Mouse (Mus musculus): ENCODE results near the gene Grem1. TPM values are rescaled to one million over a fixed set of nuclear protein-coding genes. Genes with fewer than 3 reads are reported as not detected.

The Grem1 gene
- polyA plus RNA-seq, 1 experiment from 2014 or later = 7.1 TPM

DNA sequence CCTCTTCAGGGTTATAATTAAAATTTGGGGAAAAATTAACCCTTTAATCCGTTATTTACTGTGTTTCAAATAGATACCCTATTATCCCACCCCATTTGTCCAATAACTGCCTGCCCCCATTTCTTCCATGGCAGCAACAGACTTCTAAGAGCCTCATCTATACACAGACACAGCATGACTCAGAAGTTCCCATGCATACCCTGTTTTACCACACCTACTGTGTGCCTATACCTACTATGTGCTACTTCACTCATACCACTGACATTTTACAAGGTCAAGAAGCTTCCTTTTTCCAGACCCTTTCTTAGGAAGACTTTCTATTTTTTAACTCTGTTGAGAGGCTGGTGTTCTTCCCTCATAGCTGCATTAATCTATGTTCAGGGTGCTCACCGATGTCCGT, 35.1 kb upstream of the Grem1 start:
- no peak overlapping the region for H3K9ac ChIP-seq (replicated peaks; ENCODE audit: low read depth, low read length)
- H3K4me1 ChIP-seq (ENCODE audit: control insufficient read depth, insufficient read depth, low read length) = no peaks in the 10 kb centered on the region
- H3K4me2 ChIP-seq (replicated peaks; ENCODE audit: low read depth, low read length) = no peak overlapping the region
- no peak overlapping the region for H3K4me3 ChIP-seq (ENCODE audit: low read depth, low read length)
- no peaks in the 10 kb centered on the region for H3K9me3 ChIP-seq (ENCODE audit: control insufficient read depth, low read depth, low read length)
- WGBS = 87% methylated on average over 3 of the region's 3 CpGs
- no peak overlapping the region for H3K27ac ChIP-seq (ENCODE audit: low read length)
- no peaks in the 10 kb centered on the region for H3K27me3 ChIP-seq (ENCODE audit: control insufficient read depth, insufficient read depth, low read length)
- H3K36me3 ChIP-seq (ENCODE audit: control insufficient read depth, insufficient read depth, low read length) = no peaks in the 10 kb centered on the region
- no peak for ATAC-seq (ENCODE audit: insufficient number of reproducible peaks, insufficient read depth, low FRiP score, low read depth)

DNA sequence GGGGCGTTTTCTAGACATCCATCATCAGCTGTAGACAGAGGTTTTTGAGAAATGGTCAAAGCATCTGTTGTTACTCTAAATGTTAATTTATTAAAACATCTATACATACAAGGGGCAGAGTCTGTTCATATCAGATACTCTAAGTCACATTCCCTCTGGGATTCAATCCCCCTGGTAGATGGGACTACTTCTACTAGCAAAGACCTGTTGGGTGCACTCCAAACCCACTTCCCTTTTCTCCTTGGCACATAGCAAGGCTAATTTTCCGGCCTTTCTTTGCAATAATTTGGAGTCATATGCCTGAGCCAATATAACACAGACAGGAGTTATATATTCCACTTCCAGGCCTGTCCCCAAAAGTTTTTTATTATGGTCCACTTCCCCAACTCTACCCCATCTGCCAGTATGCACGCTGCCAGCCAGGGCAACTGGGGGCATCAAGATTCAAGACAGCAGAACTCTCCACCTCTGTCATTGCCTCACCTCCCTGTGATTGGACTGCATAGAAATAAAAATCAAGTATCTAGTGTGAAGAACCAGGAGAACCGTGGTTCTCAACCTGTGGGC, 30.5 kb upstream of the Grem1 start:
- Histone ChIP-seq H3K9ac (replicated peaks; ENCODE audit: low read depth, low read length) (no peak overlapping the region), H3K27ac (ENCODE audit: low read length) (no peak overlapping the region), H3K4me1 (ENCODE audit: control insufficient read depth, insufficient read depth, low read length) (no peaks in the 10 kb centered on the region), H3K36me3 (ENCODE audit: control insufficient read depth, insufficient read depth, low read length) (no peaks in the 10 kb centered on the region), H3K27me3 (ENCODE audit: control insufficient read depth, insufficient read depth, low read length) (no peaks in the 10 kb centered on the region), H3K4me2 (replicated peaks; ENCODE audit: low read depth, low read length) (no peak overlapping the region), H3K9me3 (ENCODE audit: control insufficient read depth, low read depth, low read length) (no peaks in the 10 kb centered on the region), H3K4me3 (ENCODE audit: low read depth, low read length) (no peak overlapping the region)
- no peak for ATAC-seq (ENCODE audit: insufficient number of reproducible peaks, insufficient read depth, low FRiP score, low read depth)
- WGBS = 86% methylated on average over 4 of the region's 4 CpGs

DNA sequence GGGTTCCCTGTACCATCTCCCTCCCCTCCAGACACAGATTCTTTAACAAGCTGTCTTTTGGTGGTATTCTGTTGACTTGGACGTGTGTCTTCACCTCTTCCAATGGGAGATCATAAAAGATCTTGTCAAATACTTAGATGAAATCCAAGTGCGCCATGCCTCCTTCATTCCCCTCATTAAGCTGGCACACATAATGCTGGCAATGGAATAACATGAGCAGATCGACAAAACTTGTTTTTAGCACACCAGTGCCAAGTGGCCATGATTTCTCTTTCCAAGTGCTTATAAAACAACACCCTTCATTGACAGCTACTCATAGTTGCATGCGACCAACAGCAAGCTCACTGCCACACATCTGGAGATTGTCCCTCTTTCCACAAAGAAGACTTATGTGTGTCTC, 29.4 kb upstream of the Grem1 start:
- no peak overlapping the region for H3K4me2 ChIP-seq (replicated peaks; ENCODE audit: low read depth, low read length)
- WGBS = 89% methylated on average over 4 of the region's 4 CpGs
- H3K27ac ChIP-seq (ENCODE audit: low read length) = no peak overlapping the region
- H3K4me3 ChIP-seq (ENCODE audit: low read depth, low read length) = no peak overlapping the region
- H3K9me3 ChIP-seq (ENCODE audit: control insufficient read depth, low read depth, low read length) = no peaks in the 10 kb centered on the region
- ATAC-seq (ENCODE audit: insufficient number of reproducible peaks, insufficient read depth, low FRiP score, low read depth) = no peak
- H3K9ac ChIP-seq (replicated peaks; ENCODE audit: low read depth, low read length) = no peak overlapping the region
- no peaks in the 10 kb centered on the region for H3K27me3 ChIP-seq (ENCODE audit: control insufficient read depth, insufficient read depth, low read length)
- H3K36me3 ChIP-seq (ENCODE audit: control insufficient read depth, insufficient read depth, low read length) = no peaks in the 10 kb centered on the region
- H3K4me1 ChIP-seq (ENCODE audit: control insufficient read depth, insufficient read depth, low read length) = no peaks in the 10 kb centered on the region

DNA sequence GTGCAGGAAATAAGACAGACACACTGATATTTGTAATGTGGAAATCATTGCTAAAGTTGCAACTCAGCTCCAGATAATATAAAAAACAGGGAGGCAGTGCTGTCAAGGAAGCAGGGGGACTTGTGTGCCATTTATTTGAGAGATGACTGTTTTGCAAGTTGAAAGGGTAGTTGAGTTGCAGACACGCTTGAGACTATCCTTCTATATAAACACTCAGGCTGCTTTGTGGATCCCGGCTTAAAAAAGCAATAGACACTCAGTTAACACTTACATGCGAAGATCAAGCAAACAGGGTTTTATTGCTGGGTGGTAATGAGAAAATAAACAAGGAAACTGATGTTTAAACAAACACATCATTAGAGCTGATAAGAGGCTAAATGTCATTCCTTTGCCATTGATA, 26.4 kb upstream of the Grem1 start:
- no peaks in the 10 kb centered on the region for H3K36me3 ChIP-seq (ENCODE audit: control insufficient read depth, insufficient read depth, low read length)
- no peak overlapping the region for H3K27ac ChIP-seq (ENCODE audit: low read length)
- no peaks in the 10 kb centered on the region for H3K27me3 ChIP-seq (ENCODE audit: control insufficient read depth, insufficient read depth, low read length)
- no peaks in the 10 kb centered on the region for H3K4me1 ChIP-seq (ENCODE audit: control insufficient read depth, insufficient read depth, low read length)
- WGBS = 19% methylated on average over 3 of the region's 3 CpGs
- no peak overlapping the region for H3K4me2 ChIP-seq (replicated peaks; ENCODE audit: low read depth, low read length)
- ATAC-seq (ENCODE audit: insufficient number of reproducible peaks, insufficient read depth, low FRiP score, low read depth) = no peak
- H3K4me3 ChIP-seq (ENCODE audit: low read depth, low read length) = no peak overlapping the region
- H3K9me3 ChIP-seq (ENCODE audit: control insufficient read depth, low read depth, low read length) = no peaks in the 10 kb centered on the region
- H3K9ac ChIP-seq (replicated peaks; ENCODE audit: low read depth, low read length) = no peak overlapping the region

DNA sequence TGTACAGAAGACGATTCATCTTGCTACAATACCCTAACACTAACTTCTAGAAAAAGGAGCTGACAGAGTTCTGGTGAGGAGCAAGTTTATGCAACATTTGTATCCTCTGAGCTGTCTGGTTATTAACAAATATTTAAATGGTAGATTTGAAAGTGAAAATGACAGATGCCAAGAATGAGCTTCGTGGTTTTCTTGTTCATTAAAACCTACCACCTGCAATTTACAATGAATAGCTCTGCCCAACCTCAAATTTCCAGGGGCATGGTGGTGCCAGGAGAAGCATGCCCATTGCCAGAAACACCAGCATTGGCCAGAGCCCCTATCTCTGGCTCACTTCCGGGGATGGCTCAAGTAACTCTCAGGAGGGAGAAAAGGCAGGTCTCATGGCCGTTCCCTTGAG, 23.1 kb upstream of the Grem1 start:
- WGBS = 70% methylated on average over 4 of the region's 4 CpGs
- Histone ChIP-seq H3K36me3 (ENCODE audit: control insufficient read depth, insufficient read depth, low read length) (no peaks in the 10 kb centered on the region), H3K9me3 (ENCODE audit: control insufficient read depth, low read depth, low read length) (no peaks in the 10 kb centered on the region), H3K4me2 (replicated peaks; ENCODE audit: low read depth, low read length) (no peak overlapping the region), H3K9ac (replicated peaks; ENCODE audit: low read depth, low read length) (no peak overlapping the region), H3K27me3 (ENCODE audit: control insufficient read depth, insufficient read depth, low read length) (no peaks in the 10 kb centered on the region), H3K4me1 (ENCODE audit: control insufficient read depth, insufficient read depth, low read length) (no peaks in the 10 kb centered on the region), H3K27ac (ENCODE audit: low read length) (no peak overlapping the region), H3K4me3 (ENCODE audit: low read depth, low read length) (no peak overlapping the region)
- ATAC-seq (ENCODE audit: insufficient number of reproducible peaks, insufficient read depth, low FRiP score, low read depth) = no peak

DNA sequence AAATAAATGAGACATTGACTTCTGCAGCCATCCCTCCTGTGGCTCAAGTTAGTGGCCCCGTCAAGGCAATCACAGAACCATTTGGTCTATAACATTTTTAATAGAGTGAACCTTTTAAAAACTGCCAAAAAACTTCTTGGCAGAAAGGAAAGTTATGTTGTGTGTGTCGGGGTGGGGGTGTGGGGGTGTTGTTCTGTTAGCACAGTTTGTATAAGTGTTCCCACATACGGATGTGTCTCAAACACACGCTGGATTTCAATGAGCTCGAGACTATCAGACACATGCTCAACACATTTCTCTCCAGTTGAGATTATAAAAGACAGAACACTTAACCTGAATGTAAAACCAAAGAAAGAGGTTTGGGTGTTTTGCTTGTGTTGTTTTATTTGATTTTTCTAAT, 22.7 kb upstream of the Grem1 start:
- Histone ChIP-seq H3K36me3 (ENCODE audit: control insufficient read depth, insufficient read depth, low read length) (no peaks in the 10 kb centered on the region), H3K27ac (ENCODE audit: low read length) (no peak overlapping the region), H3K4me1 (ENCODE audit: control insufficient read depth, insufficient read depth, low read length) (no peaks in the 10 kb centered on the region), H3K9ac (replicated peaks; ENCODE audit: low read depth, low read length) (no peak overlapping the region), H3K4me3 (ENCODE audit: low read depth, low read length) (no peak overlapping the region), H3K9me3 (ENCODE audit: control insufficient read depth, low read depth, low read length) (no peaks in the 10 kb centered on the region), H3K4me2 (replicated peaks; ENCODE audit: low read depth, low read length) (no peak overlapping the region), H3K27me3 (ENCODE audit: control insufficient read depth, insufficient read depth, low read length) (no peaks in the 10 kb centered on the region)
- ATAC-seq (ENCODE audit: insufficient number of reproducible peaks, insufficient read depth, low FRiP score, low read depth) = no peak
- 73% methylated on average over 5 of the region's 5 CpGs for WGBS

DNA sequence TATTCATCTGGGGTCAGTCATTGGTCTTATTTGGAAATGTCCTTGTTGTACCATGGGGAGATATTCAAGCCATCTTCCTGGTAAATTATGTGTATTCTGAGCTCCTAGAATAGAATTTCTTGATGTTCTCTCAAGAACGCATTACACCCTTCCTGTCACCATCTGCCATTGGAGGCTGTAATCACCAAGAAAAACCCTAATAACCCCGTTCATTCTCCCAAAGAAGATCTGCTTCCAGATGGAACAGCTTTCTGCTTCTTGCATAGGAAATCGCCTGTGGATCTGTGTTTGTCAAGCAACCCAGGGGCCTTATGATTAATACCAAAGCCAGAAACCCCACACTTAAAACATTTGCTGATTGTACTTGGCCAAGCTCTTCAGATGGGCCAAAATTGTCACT, 20.9 kb upstream of the Grem1 start:
- no peak for ATAC-seq (ENCODE audit: insufficient number of reproducible peaks, insufficient read depth, low FRiP score, low read depth)
- WGBS = 84% methylated on average over 3 of the region's 3 CpGs
- Histone ChIP-seq H3K27me3 (ENCODE audit: control insufficient read depth, insufficient read depth, low read length) (no peaks in the 10 kb centered on the region), H3K9ac (replicated peaks; ENCODE audit: low read depth, low read length) (no peak overlapping the region), H3K9me3 (ENCODE audit: control insufficient read depth, low read depth, low read length) (no peaks in the 10 kb centered on the region), H3K4me2 (replicated peaks; ENCODE audit: low read depth, low read length) (no peak overlapping the region), H3K4me3 (ENCODE audit: low read depth, low read length) (no peak overlapping the region), H3K36me3 (ENCODE audit: control insufficient read depth, insufficient read depth, low read length) (no peaks in the 10 kb centered on the region), H3K27ac (ENCODE audit: low read length) (no peak overlapping the region), H3K4me1 (ENCODE audit: control insufficient read depth, insufficient read depth, low read length) (0 out of 2 replicates have a peak, but pooled peaks cover 1% of the 10 kb centered on the region)

DNA sequence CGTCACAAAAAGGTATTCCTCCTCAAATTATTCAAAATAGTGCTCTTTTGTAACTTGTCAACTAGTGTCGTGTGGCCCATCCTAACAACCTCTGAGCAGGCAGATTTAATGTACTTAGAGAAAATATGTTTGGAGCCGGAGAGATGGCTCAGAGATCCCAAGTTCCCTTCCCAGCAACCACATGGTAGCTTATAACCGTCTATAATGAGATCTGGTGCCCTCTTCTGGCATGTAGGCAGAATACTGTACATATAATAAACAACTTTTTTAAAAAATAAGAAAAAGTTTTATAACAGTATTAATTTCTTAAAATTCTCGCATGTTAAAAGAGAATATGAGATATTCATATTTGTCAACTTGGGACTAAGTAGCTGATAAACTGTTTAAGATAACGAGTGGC, 19.6 kb upstream of the Grem1 start:
- H3K4me2 ChIP-seq (replicated peaks; ENCODE audit: low read depth, low read length) = no peak overlapping the region
- H3K36me3 ChIP-seq (ENCODE audit: control insufficient read depth, insufficient read depth, low read length) = no peaks in the 10 kb centered on the region
- 0 out of 2 replicates have a peak, but pooled peaks cover 2% of the 10 kb centered on the region for H3K4me1 ChIP-seq (ENCODE audit: control insufficient read depth, insufficient read depth, low read length)
- no peaks in the 10 kb centered on the region for H3K9me3 ChIP-seq (ENCODE audit: control insufficient read depth, low read depth, low read length)
- whole genome bisulfite sequencing = 77% methylated on average over 6 of the region's 6 CpGs
- no peak overlapping the region for H3K4me3 ChIP-seq (ENCODE audit: low read depth, low read length)
- no peak overlapping the region for H3K27ac ChIP-seq (ENCODE audit: low read length)
- H3K27me3 ChIP-seq (ENCODE audit: control insufficient read depth, insufficient read depth, low read length) = no peaks in the 10 kb centered on the region
- no peak for ATAC-seq (ENCODE audit: insufficient number of reproducible peaks, insufficient read depth, low FRiP score, low read depth)
- no peak overlapping the region for H3K9ac ChIP-seq (replicated peaks; ENCODE audit: low read depth, low read length)

DNA sequence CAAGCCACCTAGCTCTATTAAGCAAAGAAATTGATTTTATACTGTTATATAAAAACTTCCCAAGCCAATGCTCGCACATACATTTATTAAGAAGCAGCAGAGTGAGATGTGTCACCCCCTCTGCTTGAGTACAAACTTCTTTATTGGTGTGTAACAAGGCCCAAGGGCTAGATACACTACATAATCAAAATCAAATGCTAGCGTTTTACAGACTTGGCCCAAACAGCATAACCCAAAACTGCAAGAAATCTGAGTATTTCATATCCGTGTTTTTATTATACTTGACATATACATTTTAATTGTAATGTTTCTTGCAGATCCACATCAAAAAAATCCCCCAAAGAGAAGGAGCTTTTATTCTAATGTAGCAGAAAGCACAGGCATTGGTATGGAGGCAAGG, 17.9 kb upstream of the Grem1 start:
- Histone ChIP-seq H3K27me3 (ENCODE audit: control insufficient read depth, insufficient read depth, low read length) (no peaks in the 10 kb centered on the region), H3K4me3 (ENCODE audit: low read depth, low read length) (no peak overlapping the region), H3K4me2 (replicated peaks; ENCODE audit: low read depth, low read length) (no peak overlapping the region), H3K9me3 (ENCODE audit: control insufficient read depth, low read depth, low read length) (no peaks in the 10 kb centered on the region), H3K36me3 (ENCODE audit: control insufficient read depth, insufficient read depth, low read length) (no peaks in the 10 kb centered on the region), H3K9ac (replicated peaks; ENCODE audit: low read depth, low read length) (no peak overlapping the region), H3K4me1 (ENCODE audit: control insufficient read depth, insufficient read depth, low read length) (0 out of 2 replicates have a peak, but pooled peaks cover 2% of the 10 kb centered on the region), H3K27ac (ENCODE audit: low read length) (no peak overlapping the region)
- ATAC-seq (ENCODE audit: insufficient number of reproducible peaks, insufficient read depth, low FRiP score, low read depth) = no peak
- 87% methylated on average over 3 of the region's 3 CpGs for WGBS
